Mouse (Mus musculus) kidney, embryonic 15.5 days (tissue): ENCODE results near the gene Col8a2. TPM values are rescaled to one million over a fixed set of nuclear protein-coding genes. Genes with fewer than 3 reads are reported as not detected.

Experiments used
- ATAC-seq: fragments of 200-750 bp; cut with Nextera tagmentation; replicated peaks from 2 replicates; pipeline ENCODE4 v1.8.0; 2017; ENCODE audit warnings: moderate TSS enrichment; ENCODE audit not compliant: low FRiP score
- H3K27ac ChIP-seq: fragments of 300-500 bp; sonication (generic); 2 replicates; pipeline ENCODE4 v1.5.1; 2015; ENCODE audit warnings: mild to moderate bottlenecking, inconsistent platforms
- H3K27me3 ChIP-seq: fragments of 300-500 bp; sonication (generic); 2 replicates; pipeline ENCODE4 v1.6.1; 2015; ENCODE audit warnings: inconsistent platforms
- H3K36me3 ChIP-seq: fragments of 300-500 bp; sonication (generic); 2 replicates; pipeline ENCODE4 v1.6.1; 2015; ENCODE audit warnings: inconsistent platforms
- H3K4me1 ChIP-seq: fragments of 300-500 bp; sonication (generic); 2 replicates; pipeline ENCODE4 v1.6.1; 2015; ENCODE audit warnings: inconsistent platforms
- H3K4me2 ChIP-seq: fragments of 300-500 bp; sonication (generic); 2 replicates; pipeline ENCODE4 v1.6.1; 2015; ENCODE audit warnings: moderate library complexity, mild to moderate bottlenecking, inconsistent platforms
- H3K4me3 ChIP-seq: fragments of 300-500 bp; sonication (generic); replicated peaks from 2 replicates; pipeline ENCODE4 v1.5.1; 2015; ENCODE audit warnings: mild to moderate bottlenecking, inconsistent platforms
- H3K9ac ChIP-seq: fragments of 300-500 bp; sonication (generic); 2 replicates; pipeline ENCODE4 v1.6.1; 2015; ENCODE audit warnings: mild to moderate bottlenecking, inconsistent platforms
- H3K9me3 ChIP-seq: fragments of 300-500 bp; sonication (generic); replicated peaks from 2 replicates; pipeline ENCODE4 v1.6.1; 2016; ENCODE audit warnings: inconsistent platforms
- WGBS: fragments of 180-500 bp; shearing (Covaris S2); methylation state at CpG from one replicate; pipeline ENCODE4 v1.1.7; 2015; ENCODE audit warnings: mixed read lengths; 5-methylcytosine and 5-hydroxymethylcytosine counted together
- polyA plus RNA-seq: library from polyadenylated mRNA; unstranded; fragments of >200 nt; fragmentation: Nextera tagmentation; extraction: Ambion mirVana; gene quantifications from 2 replicates; pipeline ENCODE4 v1.2.1, GENCODE M21; 2015

Gene Col8a2
- polyA plus RNA-seq, 1 experiment from 2014 or later: 15.2 TPM

- ATAC-seq: no peak
- no peak overlapping the region for H3K9ac ChIP-seq
- peaks cover 22% of the 10 kb centered on the region for H3K27me3 ChIP-seq
- peaks cover 22% of the 10 kb centered on the region for H3K4me1 ChIP-seq
- H3K4me2 ChIP-seq: no peak overlapping the region
- WGBS: 94% methylated on average over 6 of the region's 6 CpGs
- peaks cover 4% of the 10 kb centered on the region for H3K9me3 ChIP-seq
- no peaks in the 10 kb centered on the region for H3K36me3 ChIP-seq
- H3K4me3 ChIP-seq: no peak overlapping the region
- H3K27ac ChIP-seq: no peak overlapping the region
Observed at GRCm38 (mm10) chr4:126306058-126306457, 19.5 kb downstream of the Col8a2 start.

- 8% methylated on average over 2 of the region's 2 CpGs for WGBS
- no peaks in the 10 kb centered on the region for H3K36me3 ChIP-seq
- H3K9me3 ChIP-seq: peaks cover 4% of the 10 kb centered on the region
- H3K27me3 ChIP-seq: peaks cover 14% of the 10 kb centered on the region
- H3K27ac ChIP-seq: no peak overlapping the region
- no peak for ATAC-seq
- no peak overlapping the region for H3K4me2 ChIP-seq
- H3K4me3 ChIP-seq: no peak overlapping the region
- no peak overlapping the region for H3K9ac ChIP-seq
- peaks cover 14% of the 10 kb centered on the region for H3K4me1 ChIP-seq
Observed at GRCm38 (mm10) chr4:126306827-126307226, 20.2 kb downstream of the Col8a2 start.

GRCm38 (mm10) chr4:126309211-126309921 lies 22.8 kb downstream of the Col8a2 start:
- peak; percentile 58 for ATAC-seq
- peak overlapping the region; percentile 18; the same call in 1 of the 2 replicates for H3K4me3 ChIP-seq

GRCm38 (mm10) chr4:126309922-126310309 lies 23.3 kb downstream of the Col8a2 start:
- no peak overlapping the region for H3K27ac ChIP-seq
- H3K36me3 ChIP-seq: no peaks in the 10 kb centered on the region
- under 1% methylated on average over 7 of the region's 7 CpGs for WGBS
- peaks cover 4% of the 10 kb centered on the region for H3K9me3 ChIP-seq
- H3K9ac ChIP-seq: 0 out of 2 replicates have a peak overlapping the region, but pooled peaks have one; percentile 18
- H3K4me3 ChIP-seq: peak overlapping the region; percentile 18; the same call in 1 of the 2 replicates
- H3K4me2 ChIP-seq: peak overlapping the region; percentile 56
- peaks cover 38% of the 10 kb centered on the region for H3K4me1 ChIP-seq
- ATAC-seq: peak; percentile 55; the same call in 1 of the 2 replicates
- no peaks in the 10 kb centered on the region for H3K27me3 ChIP-seq

More at GRCm38 (mm10) chr4:126309211-126309921, 22.8 kb downstream of the Col8a2 start:
- 18% methylated on average over 20 of the region's 20 CpGs for WGBS
- peaks cover 33% of the 10 kb centered on the region for H3K4me1 ChIP-seq
- no peaks in the 10 kb centered on the region for H3K27me3 ChIP-seq
- H3K27ac ChIP-seq: no peak overlapping the region
- peaks cover 4% of the 10 kb centered on the region for H3K9me3 ChIP-seq
- peak overlapping the region; percentile 56 for H3K4me2 ChIP-seq
- H3K9ac ChIP-seq: 0 out of 2 replicates have a peak overlapping the region, but pooled peaks have one; percentile 18
- no peaks in the 10 kb centered on the region for H3K36me3 ChIP-seq

- H3K4me1 ChIP-seq: peaks cover 40% of the 10 kb centered on the region
- no peak for ATAC-seq
- 79% methylated on average over 7 of the region's 7 CpGs for WGBS
- no peak overlapping the region for H3K27ac ChIP-seq
- H3K9me3 ChIP-seq: peaks cover 4% of the 10 kb centered on the region
- no peak overlapping the region for H3K4me3 ChIP-seq
- H3K27me3 ChIP-seq: no peaks in the 10 kb centered on the region
- H3K9ac ChIP-seq: no peak overlapping the region
- H3K36me3 ChIP-seq: no peaks in the 10 kb centered on the region
- H3K4me2 ChIP-seq: no peak overlapping the region
Observed at GRCm38 (mm10) chr4:126310344-126310743, 23.8 kb downstream of the Col8a2 start.

- no peaks in the 10 kb centered on the region for H3K27me3 ChIP-seq
- H3K9me3 ChIP-seq: no peaks in the 10 kb centered on the region
- peaks cover 44% of the 10 kb centered on the region for H3K4me1 ChIP-seq
- no peak for ATAC-seq
- no peak overlapping the region for H3K4me2 ChIP-seq
- WGBS: 90% methylated on average over 16 of the region's 16 CpGs
- no peak overlapping the region for H3K4me3 ChIP-seq
- no peak overlapping the region for H3K27ac ChIP-seq
- H3K36me3 ChIP-seq: peaks cover 13% of the 10 kb centered on the region
- H3K9ac ChIP-seq: no peak overlapping the region
Observed at GRCm38 (mm10) chr4:126311566-126312200, 25.1 kb downstream of the Col8a2 start.

- Histone ChIP-seq H3K4me2 (no peak overlapping the region), H3K36me3 (peaks cover 28% of the 10 kb centered on the region), H3K27ac (peak overlapping the region; percentile 78; the same call in 1 of the 2 replicates), H3K4me1 (peaks cover 47% of the 10 kb centered on the region), H3K27me3 (no peaks in the 10 kb centered on the region), H3K4me3 (no peak overlapping the region), H3K9me3 (no peaks in the 10 kb centered on the region), H3K9ac (no peak overlapping the region)
- ATAC-seq: no peak
- 48% methylated on average over 5 of the region's 5 CpGs for WGBS
Observed at GRCm38 (mm10) chr4:126313202-126313601, 26.6 kb downstream of the Col8a2 start.

- no peaks in the 10 kb centered on the region for H3K9me3 ChIP-seq
- peaks cover 45% of the 10 kb centered on the region for H3K4me1 ChIP-seq
- peaks cover 39% of the 10 kb centered on the region for H3K36me3 ChIP-seq
- H3K4me2 ChIP-seq: no peak overlapping the region
- peak overlapping the region; percentile 78 for H3K27ac ChIP-seq
- WGBS: 26% methylated on average over 10 of the region's 10 CpGs
- ATAC-seq: peak; percentile 36
- no peak overlapping the region for H3K4me3 ChIP-seq
- no peaks in the 10 kb centered on the region for H3K27me3 ChIP-seq
- H3K9ac ChIP-seq: no peak overlapping the region
Observed at GRCm38 (mm10) chr4:126314393-126314792, 27.8 kb downstream of the Col8a2 start.

- H3K4me2 ChIP-seq: no peak overlapping the region
- H3K27ac ChIP-seq: 0 out of 2 replicates have a peak overlapping the region, but pooled peaks have one; percentile 13
- no peaks in the 10 kb centered on the region for H3K9me3 ChIP-seq
- H3K9ac ChIP-seq: no peak overlapping the region
- peaks cover 48% of the 10 kb centered on the region for H3K4me1 ChIP-seq
- WGBS: 44% methylated on average over 5 of the region's 5 CpGs
- no peaks in the 10 kb centered on the region for H3K27me3 ChIP-seq
- no peak for ATAC-seq
- H3K36me3 ChIP-seq: peaks cover 40% of the 10 kb centered on the region
- no peak overlapping the region for H3K4me3 ChIP-seq
Observed at GRCm38 (mm10) chr4:126315931-126316330, 29.3 kb downstream of the Col8a2 start.

- WGBS: 93% methylated on average over 13 of the region's 13 CpGs
- H3K4me1 ChIP-seq: peaks cover 50% of the 10 kb centered on the region
- 0 out of 2 replicates have a peak overlapping the region, but pooled peaks have one; percentile 13 for H3K27ac ChIP-seq
- H3K27me3 ChIP-seq: no peaks in the 10 kb centered on the region
- H3K9ac ChIP-seq: no peak overlapping the region
- no peaks in the 10 kb centered on the region for H3K9me3 ChIP-seq
- peaks cover 40% of the 10 kb centered on the region for H3K36me3 ChIP-seq
- ATAC-seq: no peak
- H3K4me3 ChIP-seq: no peak overlapping the region
- H3K4me2 ChIP-seq: no peak overlapping the region
Observed at GRCm38 (mm10) chr4:126316443-126317040, 29.9 kb downstream of the Col8a2 start.

GRCm38 (mm10) chr4:126319806-126320205 lies 33.2 kb downstream of the Col8a2 start:
- no peak for ATAC-seq
- H3K4me1 ChIP-seq: peaks cover 31% of the 10 kb centered on the region
- H3K27me3 ChIP-seq: peaks cover 10% of the 10 kb centered on the region
- H3K4me3 ChIP-seq: no peak overlapping the region
- 0 out of 2 replicates have a peak overlapping the region, but pooled peaks have one; percentile 85 for H3K4me2 ChIP-seq
- no peaks in the 10 kb centered on the region for H3K9me3 ChIP-seq
- peaks cover 40% of the 10 kb centered on the region for H3K36me3 ChIP-seq
- no peak overlapping the region for H3K9ac ChIP-seq
- H3K27ac ChIP-seq: no peak overlapping the region
- 90% methylated on average over 6 of the region's 6 CpGs for WGBS
